Comparison of ENCODE assay signal across 8 mouse cellular contexts in the genomic region with DNA sequence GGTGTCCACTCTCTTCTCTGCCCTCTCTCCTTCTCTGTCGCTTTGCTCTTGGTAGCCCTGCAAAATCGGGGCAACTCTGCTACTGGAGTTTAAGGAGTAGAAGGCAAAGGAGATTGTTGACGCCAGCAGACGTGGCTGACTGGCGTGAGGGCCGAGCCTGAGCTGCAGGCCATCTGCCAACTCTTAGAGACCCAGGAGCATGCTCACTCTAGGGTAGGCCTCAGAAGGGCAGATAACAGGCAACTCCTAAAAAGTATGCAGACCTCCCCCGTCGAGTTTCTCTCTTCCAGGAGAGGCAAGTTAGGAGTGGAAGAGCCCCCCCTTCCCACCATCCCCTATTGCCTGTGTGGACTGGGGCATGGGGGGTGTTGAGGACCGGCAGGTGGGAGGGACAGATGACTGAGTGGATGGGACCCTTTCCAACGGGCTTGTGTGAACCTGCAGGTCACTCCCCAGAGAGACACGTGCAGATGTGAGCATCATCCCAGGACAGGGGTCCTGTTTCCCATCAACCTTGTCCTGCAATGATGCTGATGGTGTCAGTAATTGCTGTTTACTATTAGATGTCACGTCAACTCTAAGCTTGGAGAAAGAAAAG. TPM values are rescaled to one million over a fixed set of nuclear protein-coding genes. Genes with fewer than 3 reads are reported as not detected.
DNase-seq lines count a peak whose midpoint lies in the region; ATAC-seq and TF ChIP-seq lines count a peak whose summit lies in the region.

No protein-coding gene starts in this region.

- H3K9me3 ChIP-seq in hindbrain, embryonic 16.5 days (ENCODE audit: control insufficient read depth, low read length), result no peaks in the 10 kb centered on the region
- no peaks in the 10 kb centered on the region for H3K9me3 ChIP-seq in liver, postnatal 0 days (ENCODE audit: low read length)

- WGBS in cerebellum, adult 2 months, result 5% methylated on average over 12 of the region's 12 CpGs
- 2% methylated on average over 12 of the region's 12 CpGs for WGBS in hindbrain, embryonic 16.5 days
- WGBS in liver, postnatal 0 days (ENCODE audit: insufficient replicate concordance), result 29% methylated on average over 12 of the region's 12 CpGs

- peak overlapping the region; percentile 80 for H3K4me2 ChIP-seq in hindbrain, embryonic 16.5 days (ENCODE audit: low read length)
- peak overlapping the region; percentile 93 for H3K4me2 ChIP-seq in liver, postnatal 0 days (ENCODE audit: low read depth, low read length)

- no peak for TF ChIP-seq CTCF in cerebellum, adult 2 months (IDR thresholded peaks at IDR 0.05; ENCODE audit: borderline replicate concordance, insufficient read depth, low read depth, low read length)
- TF ChIP-seq CTCF in liver, postnatal 0 days (IDR thresholded peaks at IDR 0.05; ENCODE audit: low read depth), result no peak
- no peak for TF ChIP-seq CTCF in left cerebral cortex, adult 2 months (IDR thresholded peaks at IDR 0.05)

- peaks cover 20% of the 10 kb centered on the region; the same call in 1 of the 2 replicates for H3K27me3 ChIP-seq in cerebellum, adult 2 months (ENCODE audit: control insufficient read depth, insufficient read depth, low read length)
- peaks cover 18% of the 10 kb centered on the region for H3K27me3 ChIP-seq in hindbrain, embryonic 16.5 days (replicated peaks; ENCODE audit: control insufficient read depth, insufficient read depth, low read length)
- peaks cover 91% of the 10 kb centered on the region for H3K27me3 ChIP-seq in liver, postnatal 0 days (ENCODE audit: insufficient read depth, low read length)

- peak; percentile 20 to 38 for DNase-seq in cerebellum, postnatal 10 days
- no peak for DNase-seq in cerebellum, adult 2 months
- DNase-seq in adrenal gland, postnatal 25 days, result peak; percentile 45
- DNase-seq in liver, postnatal 0 days, result no peak
- no peak for DNase-seq in B cell, adult 2 months
- DNase-seq in left cerebral cortex, adult 2 months (ENCODE audit: extremely low spot score in 1 of 2, low spot score in 2 of 2), result no peak
- DNase-seq in ovary, adult 18-20 months (ENCODE audit: low spot score), result no peak

- intact Hi-C loops in left cerebral cortex, adult 2 months (cut with DNase I), result loop anchor here (5.0 kb wide), 1 partner anchor 147 kb away; the partner anchor contains the start of gene Skap2

- peak; percentile 13; the same call in 1 of the 2 replicates for ATAC-seq in hindbrain, embryonic 16.5 days
- ATAC-seq in liver, postnatal 0 days, result 0 out of 2 replicates have a peak, but pooled peaks have one; percentile 32

- no peaks in the 10 kb centered on the region for H3K36me3 ChIP-seq in hindbrain, embryonic 16.5 days (ENCODE audit: control insufficient read depth, insufficient read depth, low read length)
- H3K36me3 ChIP-seq in liver, postnatal 0 days (replicated peaks; ENCODE audit: insufficient read depth, low read length), result no peaks in the 10 kb centered on the region

- no peaks in the 10 kb centered on the region; the same call in 1 of the 2 replicates for H3K4me1 ChIP-seq in cerebellum, adult 2 months (ENCODE audit: control insufficient read depth, insufficient read depth, low read length)
- H3K4me1 ChIP-seq in hindbrain, embryonic 16.5 days (ENCODE audit: control insufficient read depth, insufficient read depth, low read depth, low read length), result peaks cover 10% of the 10 kb centered on the region
- peaks cover 9% of the 10 kb centered on the region for H3K4me1 ChIP-seq in liver, postnatal 0 days (ENCODE audit: insufficient read depth)

- peak overlapping the region; percentile 78 for H3K9ac ChIP-seq in hindbrain, embryonic 16.5 days (ENCODE audit: low read depth, low read length)
- H3K9ac ChIP-seq in liver, postnatal 0 days (replicated peaks), result peak overlapping the region; percentile 21; the same call in 1 of the 2 replicates

- TF ChIP-seq EP300 in liver, postnatal 0 days (IDR thresholded peaks at IDR 0.05; ENCODE audit: low read depth), result no peak

- no peak overlapping the region for H3K4me3 ChIP-seq in cerebellum, adult 2 months (replicated peaks; ENCODE audit: insufficient read depth, low read depth, low read length)
- peak overlapping the region; percentile 67 for H3K4me3 ChIP-seq in hindbrain, embryonic 16.5 days (ENCODE audit: low read length)
- H3K4me3 ChIP-seq in liver, postnatal 0 days (ENCODE audit: low read depth, low read length), result peak overlapping the region; percentile 63
- H3K4me3 ChIP-seq in left cerebral cortex, adult 2 months, result no peak overlapping the region

- no peak for TF ChIP-seq POLR2A in cerebellum, adult 2 months (IDR thresholded peaks at IDR 0.05; ENCODE audit: borderline replicate concordance, insufficient read depth, low read length)

- no peak overlapping the region for H3K27ac ChIP-seq in cerebellum, adult 2 months (ENCODE audit: insufficient read depth, low read length)
- peak overlapping the region; percentile 83 for H3K27ac ChIP-seq in hindbrain, embryonic 16.5 days (ENCODE audit: low read depth, low read length)
- H3K27ac ChIP-seq in liver, postnatal 0 days (ENCODE audit: low read depth), result peak overlapping the region; percentile 72
- H3K27ac ChIP-seq in left cerebral cortex, adult 2 months, result no peak overlapping the region

RNA-seq across cellular contexts. Expression of gene Hoxa1, which starts 1.1 kb away (rescaled TPM):
- polyA plus RNA-seq in cerebellum, adult 2 months (2012; rRNA removed), result 0.65 and 0.80 TPM in 2 replicates
- 0.76 TPM in 1 of 2 replicates, not detected in the other for total RNA-seq in adrenal gland, postnatal 25 days (2021)
- polyA plus RNA-seq in hindbrain, embryonic 16.5 days (2015; fragmentation: Nextera tagmentation; extraction: Ambion mirVana), result 1.8 and 2.0 TPM in 2 replicates
- 0.11 and 0.16 TPM in 2 replicates for polyA plus RNA-seq in liver, postnatal 0 days (2015; fragmentation: Nextera tagmentation; extraction: Ambion mirVana)
- not detected for total RNA-seq in left cerebral cortex, adult 2 months (2021)

RNA-seq across cellular contexts. Expression of gene Hoxa2, which starts 5.4 kb away (rescaled TPM):
- polyA plus RNA-seq in cerebellum, adult 2 months (2012; rRNA removed), result 1.8 and 2.8 TPM in 2 replicates
- 2.5 and 2.8 TPM in 2 replicates for total RNA-seq in adrenal gland, postnatal 25 days (2021)
- 20.3 and 22.5 TPM in 2 replicates for polyA plus RNA-seq in hindbrain, embryonic 16.5 days (2015; fragmentation: Nextera tagmentation; extraction: Ambion mirVana)
- polyA plus RNA-seq in liver, postnatal 0 days (2015; fragmentation: Nextera tagmentation; extraction: Ambion mirVana), result 0.39 and 0.63 TPM in 2 replicates
- total RNA-seq in left cerebral cortex, adult 2 months (2021), result not detected

RNA-seq across cellular contexts. Expression of gene 5730596B20Rik, which starts 18.0 kb away (rescaled TPM):
- polyA plus RNA-seq in cerebellum, adult 2 months (2012; rRNA removed), result 0.16 and 0.18 TPM in 2 replicates
- total RNA-seq in adrenal gland, postnatal 25 days (2021), result 0.29 and 0.55 TPM in 2 replicates
- polyA plus RNA-seq in hindbrain, embryonic 16.5 days (2015; fragmentation: Nextera tagmentation; extraction: Ambion mirVana), result 3.4 and 3.6 TPM in 2 replicates
- polyA plus RNA-seq in liver, postnatal 0 days (2015; fragmentation: Nextera tagmentation; extraction: Ambion mirVana), result not detected in 2 replicates
- not detected for total RNA-seq in left cerebral cortex, adult 2 months (2021)

RNA-seq across cellular contexts. Expression of gene Hoxa4, which starts 32.3 kb away (rescaled TPM):
- 4.1 and 5.1 TPM in 2 replicates for polyA plus RNA-seq in cerebellum, adult 2 months (2012; rRNA removed)
- total RNA-seq in adrenal gland, postnatal 25 days (2021), result 3.7 and 3.8 TPM in 2 replicates
- polyA plus RNA-seq in hindbrain, embryonic 16.5 days (2015; fragmentation: Nextera tagmentation; extraction: Ambion mirVana), result 5.6 and 8.8 TPM in 2 replicates
- 0.13 and 0.30 TPM in 2 replicates for polyA plus RNA-seq in liver, postnatal 0 days (2015; fragmentation: Nextera tagmentation; extraction: Ambion mirVana)
- total RNA-seq in left cerebral cortex, adult 2 months (2021), result not detected

RNA-seq across cellular contexts. Expression of gene Hoxa5, which starts 45.1 kb away (rescaled TPM):
- polyA plus RNA-seq in cerebellum, adult 2 months (2012; rRNA removed), result 4.6 and 6.0 TPM in 2 replicates
- total RNA-seq in adrenal gland, postnatal 25 days (2021), result 12.8 and 15.0 TPM in 2 replicates
- polyA plus RNA-seq in hindbrain, embryonic 16.5 days (2015; fragmentation: Nextera tagmentation; extraction: Ambion mirVana), result 85.9 and 106 TPM in 2 replicates
- polyA plus RNA-seq in liver, postnatal 0 days (2015; fragmentation: Nextera tagmentation; extraction: Ambion mirVana), result 0.58 and 0.73 TPM in 2 replicates
- not detected for total RNA-seq in left cerebral cortex, adult 2 months (2021)

Comparison
In these comparisons a context has a peak if more than half of its experiments do, and no peak if none do; other contexts are left out.
1. DNase-seq: peak in cerebellum, postnatal 10 days (2 of 2) and adrenal gland, postnatal 25 days (single experiment); none in cerebellum, adult 2 months (0 of 2), liver, postnatal 0 days (single experiment), B cell, adult 2 months (0 of 2), left cerebral cortex, adult 2 months (0 of 2) and ovary, adult 18-20 months (single experiment).
2. H3K27ac ChIP-seq: peak in hindbrain, embryonic 16.5 days (single experiment) and liver, postnatal 0 days (single experiment); none in cerebellum, adult 2 months (single experiment) and left cerebral cortex, adult 2 months (single experiment).
3. H3K4me3 ChIP-seq: peak in hindbrain, embryonic 16.5 days (single experiment) and liver, postnatal 0 days (single experiment); none in cerebellum, adult 2 months (single experiment) and left cerebral cortex, adult 2 months (single experiment).